Mouse (Mus musculus): Measurements from ENCODE around the gene Ace2. TPM values are rescaled to one million over a fixed set of nuclear protein-coding genes. Genes with fewer than 3 reads are reported as not detected.

The Ace2 gene
- 0.09 TPM in 1 of 2 replicates, not detected in the other for polyA plus RNA-seq (2014; fragmentation: Nextera tagmentation; extraction: Ambion mirVana)

GRCm38 (mm10) chrX:164139032-164139431, at the start of gene Ace2:
Gene Ace2 (plus strand): TSS chrX:164139332.
- 66% methylated on average over 2 of the region's 2 CpGs for WGBS
- no peak within 1 kb of the TSS for H3K4me3 ChIP-seq (ENCODE audit: control insufficient read depth in 1 of 2, insufficient read depth in 1 of 2, low read depth in 1 of 2, low read length in 2 of 2)
- H3K9me3 ChIP-seq (ENCODE audit: control insufficient read depth, low read length), result no peaks in the 10 kb centered on the region
- no peak for ATAC-seq (ENCODE audit: insufficient number of reproducible peaks, insufficient read depth, low FRiP score, low read depth)
- H3K27me3 ChIP-seq (ENCODE audit: control insufficient read depth, insufficient read depth, low read length), result no peaks in the 10 kb centered on the region
- no peak within 1 kb of the TSS for H3K27ac ChIP-seq (replicated peaks in 1 of 2; ENCODE audit: control insufficient read depth in 1 of 2, insufficient read depth in 1 of 2, low read depth in 2 of 2, low read length in 2 of 2)
- H3K9ac ChIP-seq (ENCODE audit: low read length), result no peak within 1 kb of the TSS
- no peaks in the 10 kb centered on the region for H3K36me3 ChIP-seq (ENCODE audit: control insufficient read depth, insufficient read depth, low read length)
- no peak within 1 kb of the TSS for H3K4me2 ChIP-seq (ENCODE audit: low read length)
- H3K4me1 ChIP-seq (ENCODE audit: control insufficient read depth in 2 of 2, insufficient read depth in 2 of 2, low read length in 2 of 2), result no peaks in the 10 kb centered on the region

- Histone ChIP-seq H3K36me3 (ENCODE audit: control insufficient read depth, insufficient read depth, low read length) (no peaks in the 10 kb centered on the region), H3K4me3 (ENCODE audit: control insufficient read depth in 1 of 2, insufficient read depth in 1 of 2, low read depth in 1 of 2, low read length in 2 of 2) (no peak overlapping the region), H3K9me3 (ENCODE audit: control insufficient read depth, low read length) (no peaks in the 10 kb centered on the region), H3K27me3 (ENCODE audit: control insufficient read depth, insufficient read depth, low read length) (peaks cover 5% of the 10 kb centered on the region; the same call in 1 of the 2 replicates), H3K27ac (replicated peaks in 1 of 2; ENCODE audit: control insufficient read depth in 1 of 2, insufficient read depth in 1 of 2, low read depth in 2 of 2, low read length in 2 of 2) (no peak overlapping the region), H3K4me1 (ENCODE audit: control insufficient read depth in 2 of 2, insufficient read depth in 2 of 2, low read length in 2 of 2) (no peaks in the 10 kb centered on the region; a peak in 1 of 4 replicates), H3K4me2 (ENCODE audit: low read length) (no peak overlapping the region), H3K9ac (ENCODE audit: low read length) (no peak overlapping the region)
- ATAC-seq (ENCODE audit: insufficient number of reproducible peaks, insufficient read depth, low FRiP score, low read depth), result no peak
- WGBS, result 77% methylated on average over 11 of the region's 11 CpGs
Observed at GRCm38 (mm10) chrX:164089916-164090315, 49.2 kb upstream of the Ace2 start.

- Histone ChIP-seq H3K27ac (replicated peaks in 1 of 2; ENCODE audit: control insufficient read depth in 1 of 2, insufficient read depth in 1 of 2, low read depth in 2 of 2, low read length in 2 of 2) (no peak overlapping the region), H3K4me2 (ENCODE audit: low read length) (no peak overlapping the region), H3K9me3 (ENCODE audit: control insufficient read depth, low read length) (no peaks in the 10 kb centered on the region), H3K4me1 (ENCODE audit: control insufficient read depth in 2 of 2, insufficient read depth in 2 of 2, low read length in 2 of 2) (no peaks in the 10 kb centered on the region; a peak in 1 of 4 replicates), H3K9ac (ENCODE audit: low read length) (no peak overlapping the region), H3K4me3 (ENCODE audit: control insufficient read depth in 1 of 2, insufficient read depth in 1 of 2, low read depth in 1 of 2, low read length in 2 of 2) (no peak overlapping the region), H3K27me3 (ENCODE audit: control insufficient read depth, insufficient read depth, low read length) (peaks cover 5% of the 10 kb centered on the region; the same call in 1 of the 2 replicates), H3K36me3 (ENCODE audit: control insufficient read depth, insufficient read depth, low read length) (no peaks in the 10 kb centered on the region)
- no peak for ATAC-seq (ENCODE audit: insufficient number of reproducible peaks, insufficient read depth, low FRiP score, low read depth)
- whole genome bisulfite sequencing, result 36% methylated on average over 7 of the region's 7 CpGs
Observed at GRCm38 (mm10) chrX:164092300-164093169, 46.6 kb upstream of the Ace2 start.

- WGBS, result 68% methylated on average over 5 of the region's 5 CpGs
- Histone ChIP-seq H3K4me3 (ENCODE audit: control insufficient read depth in 1 of 2, insufficient read depth in 1 of 2, low read depth in 1 of 2, low read length in 2 of 2) (no peak overlapping the region), H3K9ac (ENCODE audit: low read length) (no peak overlapping the region), H3K4me2 (ENCODE audit: low read length) (no peak overlapping the region), H3K4me1 (ENCODE audit: control insufficient read depth in 2 of 2, insufficient read depth in 2 of 2, low read length in 2 of 2) (no peaks in the 10 kb centered on the region; a peak in 1 of 4 replicates), H3K36me3 (ENCODE audit: control insufficient read depth, insufficient read depth, low read length) (no peaks in the 10 kb centered on the region), H3K27ac (replicated peaks in 1 of 2; ENCODE audit: control insufficient read depth in 1 of 2, insufficient read depth in 1 of 2, low read depth in 2 of 2, low read length in 2 of 2) (no peak overlapping the region), H3K9me3 (ENCODE audit: control insufficient read depth, low read length) (no peaks in the 10 kb centered on the region), H3K27me3 (ENCODE audit: control insufficient read depth, insufficient read depth, low read length) (peaks cover 5% of the 10 kb centered on the region; the same call in 1 of the 2 replicates)
- no peak for ATAC-seq (ENCODE audit: insufficient number of reproducible peaks, insufficient read depth, low FRiP score, low read depth)
Observed at GRCm38 (mm10) chrX:164093435-164093834, 45.7 kb upstream of the Ace2 start.

GRCm38 (mm10) chrX:164095838-164096237, 43.3 kb upstream of the Ace2 start:
- no peaks in the 10 kb centered on the region for H3K36me3 ChIP-seq (ENCODE audit: control insufficient read depth, insufficient read depth, low read length)
- no peak overlapping the region for H3K4me3 ChIP-seq (ENCODE audit: control insufficient read depth in 1 of 2, insufficient read depth in 1 of 2, low read depth in 1 of 2, low read length in 2 of 2)
- H3K4me2 ChIP-seq (ENCODE audit: low read length), result no peak overlapping the region
- WGBS, result 69% methylated on average over 2 of the region's 2 CpGs
- H3K4me1 ChIP-seq (ENCODE audit: control insufficient read depth in 2 of 2, insufficient read depth in 2 of 2, low read length in 2 of 2), result no peaks in the 10 kb centered on the region; a peak in 1 of 4 replicates
- H3K9me3 ChIP-seq (ENCODE audit: control insufficient read depth, low read length), result no peaks in the 10 kb centered on the region
- H3K9ac ChIP-seq (ENCODE audit: low read length), result no peak overlapping the region
- no peak overlapping the region for H3K27ac ChIP-seq (replicated peaks in 1 of 2; ENCODE audit: control insufficient read depth in 1 of 2, insufficient read depth in 1 of 2, low read depth in 2 of 2, low read length in 2 of 2)
- no peak for ATAC-seq (ENCODE audit: insufficient number of reproducible peaks, insufficient read depth, low FRiP score, low read depth)
- H3K27me3 ChIP-seq (ENCODE audit: control insufficient read depth, insufficient read depth, low read length), result peaks cover 5% of the 10 kb centered on the region; the same call in 1 of the 2 replicates

- Histone ChIP-seq H3K4me3 (ENCODE audit: control insufficient read depth in 1 of 2, insufficient read depth in 1 of 2, low read depth in 1 of 2, low read length in 2 of 2) (no peak overlapping the region), H3K27ac (replicated peaks in 1 of 2; ENCODE audit: control insufficient read depth in 1 of 2, insufficient read depth in 1 of 2, low read depth in 2 of 2, low read length in 2 of 2) (no peak overlapping the region), H3K9ac (ENCODE audit: low read length) (no peak overlapping the region), H3K27me3 (ENCODE audit: control insufficient read depth, insufficient read depth, low read length) (no peaks in the 10 kb centered on the region), H3K36me3 (ENCODE audit: control insufficient read depth, insufficient read depth, low read length) (no peaks in the 10 kb centered on the region), H3K4me2 (ENCODE audit: low read length) (no peak overlapping the region), H3K9me3 (ENCODE audit: control insufficient read depth, low read length) (no peaks in the 10 kb centered on the region), H3K4me1 (ENCODE audit: control insufficient read depth in 2 of 2, insufficient read depth in 2 of 2, low read length in 2 of 2) (no peaks in the 10 kb centered on the region)
- ATAC-seq (ENCODE audit: insufficient number of reproducible peaks, insufficient read depth, low FRiP score, low read depth), result no peak
Observed at GRCm38 (mm10) chrX:164101483-164101882, 37.6 kb upstream of the Ace2 start.

- Histone ChIP-seq H3K4me3 (ENCODE audit: control insufficient read depth in 1 of 2, insufficient read depth in 1 of 2, low read depth in 1 of 2, low read length in 2 of 2) (no peak overlapping the region), H3K36me3 (ENCODE audit: control insufficient read depth, insufficient read depth, low read length) (no peaks in the 10 kb centered on the region), H3K9ac (ENCODE audit: low read length) (no peak overlapping the region), H3K4me2 (ENCODE audit: low read length) (no peak overlapping the region), H3K27ac (replicated peaks in 1 of 2; ENCODE audit: control insufficient read depth in 1 of 2, insufficient read depth in 1 of 2, low read depth in 2 of 2, low read length in 2 of 2) (no peak overlapping the region), H3K9me3 (ENCODE audit: control insufficient read depth, low read length) (no peaks in the 10 kb centered on the region), H3K4me1 (ENCODE audit: control insufficient read depth in 2 of 2, insufficient read depth in 2 of 2, low read length in 2 of 2) (no peaks in the 10 kb centered on the region), H3K27me3 (ENCODE audit: control insufficient read depth, insufficient read depth, low read length) (no peaks in the 10 kb centered on the region)
- no peak for ATAC-seq (ENCODE audit: insufficient number of reproducible peaks, insufficient read depth, low FRiP score, low read depth)
- WGBS, result 78% methylated on average over 7 of the region's 7 CpGs
Observed at GRCm38 (mm10) chrX:164102198-164102597, 36.9 kb upstream of the Ace2 start.

All from heart, embryonic 14.5 days (tissue).